Mouse (Mus musculus) limb, embryonic 11.5 days (tissue): ENCODE results near the gene Itgb3. TPM values are rescaled to one million over a fixed set of nuclear protein-coding genes. Genes with fewer than 3 reads are reported as not detected.

ENCODE experiments used
- ATAC-seq: fragments of 200-750 bp; cut with Nextera tagmentation; 2 replicates; pipeline ENCODE4 v1.8.0; 2017; ENCODE audit warnings: low read depth; ENCODE audit not compliant: insufficient number of reproducible peaks, low FRiP score, low TSS enrichment
- DNase-seq: peaks from one replicate; pipeline ENCODE4 v3.0.0-alpha.2; 2015; ENCODE audit warnings: low spot score
- H3K27ac ChIP-seq: fragments of 300-500 bp; sonication (generic); replicated peaks from 2 replicates; pipeline ENCODE4 v1.5.1; 2014; ENCODE audit warnings: low read depth, mild to moderate bottlenecking, low read length
- H3K27me3 ChIP-seq: fragments of 300-500 bp; sonication (generic); 2 replicates; pipeline ENCODE4 v1.6.1; 2014; ENCODE audit warnings: mild to moderate bottlenecking, low read length, mixed read lengths; ENCODE audit not compliant: control insufficient read depth, insufficient read depth
- H3K36me3 ChIP-seq: fragments of 300-500 bp; sonication (generic); 2 replicates; pipeline ENCODE4 v1.6.1; 2014; ENCODE audit warnings: mild to moderate bottlenecking, low read length, moderate library complexity, mixed read lengths; ENCODE audit not compliant: control insufficient read depth, insufficient read depth
- H3K4me1 ChIP-seq: fragments of 300-500 bp; sonication (generic); 2 replicates; pipeline ENCODE4 v1.6.1; 2014; ENCODE audit warnings: low read length, mixed read lengths; ENCODE audit not compliant: control insufficient read depth, insufficient read depth
- H3K4me2 ChIP-seq: fragments of 300-500 bp; sonication (generic); 2 replicates; pipeline ENCODE4 v1.6.1; 2014; ENCODE audit warnings: low read depth, mild to moderate bottlenecking, moderate library complexity; ENCODE audit not compliant: severe bottlenecking
- H3K4me3 ChIP-seq: fragments of 300-500 bp; sonication (generic); 2 replicates; pipeline ENCODE4 v1.5.1; 2014; ENCODE audit warnings: low read depth, low read length
- H3K9ac ChIP-seq: fragments of 300-500 bp; sonication (generic); 2 replicates; pipeline ENCODE4 v1.6.1; 2014; ENCODE audit warnings: mild to moderate bottlenecking, low read length
- H3K9me3 ChIP-seq: fragments of 300-500 bp; sonication (generic); 2 replicates; pipeline ENCODE4 v1.6.1; 2016; ENCODE audit warnings: low read length; ENCODE audit not compliant: control insufficient read depth
- WGBS: fragments of 180-500 bp; shearing (Covaris S2); extraction: QIAGEN DNeasy Blood & Tissue Kit; methylation state at CpG from one replicate; pipeline ENCODE4 v1.1.7; 2014; 5-methylcytosine and 5-hydroxymethylcytosine counted together
- polyA plus RNA-seq: library from polyadenylated mRNA; unstranded; fragments of >200 nt; fragmentation: Nextera tagmentation; extraction: Ambion mirVana; gene quantifications from 2 replicates; pipeline ENCODE4 v1.2.1, GENCODE M21; 2014

The Itgb3 gene
- polyA plus RNA-seq, 1 experiment from 2014 or later, result 1.1 TPM

DNA sequence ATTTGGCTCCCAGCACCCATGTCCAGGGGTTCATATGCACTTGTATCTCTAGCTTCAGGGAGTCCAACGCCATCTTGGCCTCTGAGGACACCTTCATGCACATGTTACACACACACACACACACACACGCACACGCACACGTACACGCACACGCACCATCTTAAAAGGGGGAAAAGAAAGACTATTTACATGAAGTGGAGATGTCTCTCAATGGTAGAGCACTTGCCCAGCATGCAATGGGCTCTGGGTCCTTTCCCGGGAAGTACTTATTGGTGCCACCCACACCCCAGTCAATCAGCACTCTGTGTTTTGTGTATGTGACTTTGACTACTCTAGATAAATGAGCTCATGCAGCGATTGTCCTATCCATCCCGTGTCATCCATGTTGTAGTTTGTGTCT lies 19.9 kb upstream of the Itgb3 start:
- no peak for DNase-seq
- no peak overlapping the region for H3K4me2 ChIP-seq
- ATAC-seq, result no peak
- no peaks in the 10 kb centered on the region for H3K4me1 ChIP-seq
- H3K27me3 ChIP-seq, result no peaks in the 10 kb centered on the region
- H3K4me3 ChIP-seq, result no peak overlapping the region
- no peak overlapping the region for H3K9ac ChIP-seq
- WGBS, result 90% methylated on average over 9 of the region's 9 CpGs
- no peaks in the 10 kb centered on the region for H3K9me3 ChIP-seq
- H3K27ac ChIP-seq, result no peak overlapping the region
- H3K36me3 ChIP-seq, result no peaks in the 10 kb centered on the region

DNA sequence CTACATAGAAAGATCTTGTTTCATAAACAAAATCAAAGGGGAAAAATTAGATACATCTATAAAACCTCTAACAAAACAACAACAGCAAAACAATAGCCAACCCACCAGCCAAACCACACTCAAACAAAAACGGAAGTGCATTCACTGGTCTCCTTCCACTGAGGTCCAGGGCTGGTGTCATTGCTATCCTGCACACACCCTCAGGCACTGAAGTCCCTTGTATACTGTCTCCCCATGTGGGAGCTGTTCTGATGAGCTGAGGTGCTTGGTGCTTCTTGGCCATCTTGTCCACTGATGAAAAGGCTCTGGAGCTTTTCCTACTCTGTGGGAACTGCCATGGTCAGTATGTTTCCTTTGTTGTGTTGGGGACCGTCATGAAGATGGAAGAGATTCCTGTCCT lies 19.3 kb upstream of the Itgb3 start:
- ATAC-seq (no peak), DNase-seq (no peak)
- no peaks in the 10 kb centered on the region for H3K36me3 ChIP-seq
- H3K4me3 ChIP-seq, result no peak overlapping the region
- no peak overlapping the region for H3K9ac ChIP-seq
- H3K4me2 ChIP-seq, result no peak overlapping the region
- H3K27me3 ChIP-seq, result no peaks in the 10 kb centered on the region
- H3K9me3 ChIP-seq, result no peaks in the 10 kb centered on the region
- H3K4me1 ChIP-seq, result no peaks in the 10 kb centered on the region
- 96% methylated on average over 2 of the region's 2 CpGs for WGBS
- no peak overlapping the region for H3K27ac ChIP-seq

DNA sequence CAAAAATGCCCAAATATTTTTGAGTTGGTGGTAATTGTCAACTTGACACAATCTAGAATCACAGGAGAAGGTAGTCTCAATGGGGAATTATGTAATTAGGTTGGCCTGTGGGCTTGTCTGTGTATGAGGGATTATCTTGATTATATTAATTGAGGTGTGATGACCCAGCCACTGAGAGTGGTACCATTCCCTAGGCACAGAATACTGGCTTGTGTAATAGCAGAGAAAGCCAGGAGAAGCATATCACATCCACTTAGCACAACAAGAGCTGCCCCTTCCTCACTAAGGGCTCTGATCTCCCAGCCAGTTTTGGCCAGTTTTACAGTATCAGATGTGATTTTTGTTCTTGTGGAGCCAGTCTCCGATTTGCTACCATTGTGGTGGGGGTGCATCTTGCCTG lies 18.2 kb upstream of the Itgb3 start:
- no peaks in the 10 kb centered on the region for H3K9me3 ChIP-seq
- no peaks in the 10 kb centered on the region for H3K36me3 ChIP-seq
- WGBS, result 74% methylated on average over 1 of the region's 1 CpGs
- H3K4me2 ChIP-seq, result no peak overlapping the region
- no peaks in the 10 kb centered on the region for H3K27me3 ChIP-seq
- H3K27ac ChIP-seq, result no peak overlapping the region
- ATAC-seq (no peak), DNase-seq (no peak)
- H3K4me3 ChIP-seq, result no peak overlapping the region
- H3K9ac ChIP-seq, result no peak overlapping the region
- no peaks in the 10 kb centered on the region for H3K4me1 ChIP-seq

DNA sequence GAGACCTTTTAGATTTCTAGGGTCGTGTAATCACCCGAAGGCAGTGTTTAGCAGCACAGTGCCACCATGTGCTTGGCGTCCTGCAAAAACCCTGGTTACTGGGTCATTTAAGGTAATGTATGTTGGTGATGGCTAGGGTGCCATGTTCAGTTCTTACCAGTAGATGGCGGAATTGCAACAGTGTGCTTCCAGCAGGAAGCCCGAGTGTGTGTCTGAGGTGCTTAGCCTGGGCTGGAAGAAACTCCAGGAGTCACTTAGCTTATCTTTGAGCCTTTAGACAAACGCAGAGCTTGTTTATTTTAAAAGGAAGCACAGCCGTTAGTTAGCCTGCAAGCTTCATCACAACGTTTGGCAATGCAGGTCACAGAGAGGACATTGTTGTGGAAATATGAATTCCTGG lies 17.7 kb upstream of the Itgb3 start:
- H3K9ac ChIP-seq, result no peak overlapping the region
- H3K27me3 ChIP-seq, result no peaks in the 10 kb centered on the region
- 0 out of 2 replicates have a peak, but pooled peaks have one; percentile 57 for ATAC-seq
- H3K9me3 ChIP-seq, result no peaks in the 10 kb centered on the region
- WGBS, result 1% methylated on average over 8 of the region's 8 CpGs
- H3K4me3 ChIP-seq, result no peak overlapping the region
- no peak overlapping the region for H3K27ac ChIP-seq
- H3K4me2 ChIP-seq, result no peak overlapping the region
- peak; percentile 87 for DNase-seq
- H3K36me3 ChIP-seq, result no peaks in the 10 kb centered on the region
- H3K4me1 ChIP-seq, result no peaks in the 10 kb centered on the region

DNA sequence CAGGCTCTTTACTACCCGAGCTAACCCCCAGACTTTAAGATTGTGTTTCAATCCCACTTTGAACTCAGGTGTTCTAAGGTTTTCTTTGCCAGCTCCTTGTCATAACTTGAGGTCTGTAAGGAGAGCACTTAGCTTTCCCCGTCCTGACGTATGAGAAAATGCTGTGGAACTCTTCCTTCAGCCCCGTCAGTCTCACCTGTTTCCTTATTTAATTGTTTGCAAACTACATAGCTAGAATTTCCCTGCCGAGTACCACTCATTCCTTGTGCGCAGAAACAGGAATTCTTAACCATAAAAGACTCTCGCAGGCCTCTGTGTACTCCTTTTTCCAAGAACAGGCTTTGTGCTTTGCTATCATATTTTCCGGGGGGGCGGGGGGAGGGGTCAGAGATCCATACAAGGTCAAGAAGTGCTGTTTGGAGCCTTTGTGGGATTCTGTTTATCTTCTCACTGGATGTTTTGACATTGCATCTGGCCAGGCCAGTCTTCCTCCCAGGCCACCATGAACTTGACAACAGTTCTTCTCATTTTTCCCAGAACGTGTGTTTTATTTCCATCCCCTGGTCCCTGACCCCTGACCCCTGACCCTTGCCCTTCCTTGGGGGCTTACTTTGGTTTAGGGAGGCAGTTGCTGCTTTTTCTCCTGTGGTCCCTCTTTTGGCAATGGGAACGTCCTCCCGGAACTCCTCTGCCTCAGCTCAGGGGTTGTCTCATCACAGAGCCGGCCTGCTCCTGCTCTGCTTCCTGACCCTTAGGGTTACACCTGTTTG lies 15.5 kb upstream of the Itgb3 start:
- H3K9ac ChIP-seq, result no peak overlapping the region
- H3K36me3 ChIP-seq, result no peaks in the 10 kb centered on the region
- no peak for ATAC-seq
- no peak overlapping the region for H3K4me2 ChIP-seq
- H3K9me3 ChIP-seq, result no peaks in the 10 kb centered on the region
- WGBS, result 76% methylated on average over 13 of the region's 13 CpGs
- no peaks in the 10 kb centered on the region for H3K27me3 ChIP-seq
- no peak for DNase-seq
- H3K4me3 ChIP-seq, result no peak overlapping the region
- H3K4me1 ChIP-seq, result no peaks in the 10 kb centered on the region
- no peak overlapping the region for H3K27ac ChIP-seq

DNA sequence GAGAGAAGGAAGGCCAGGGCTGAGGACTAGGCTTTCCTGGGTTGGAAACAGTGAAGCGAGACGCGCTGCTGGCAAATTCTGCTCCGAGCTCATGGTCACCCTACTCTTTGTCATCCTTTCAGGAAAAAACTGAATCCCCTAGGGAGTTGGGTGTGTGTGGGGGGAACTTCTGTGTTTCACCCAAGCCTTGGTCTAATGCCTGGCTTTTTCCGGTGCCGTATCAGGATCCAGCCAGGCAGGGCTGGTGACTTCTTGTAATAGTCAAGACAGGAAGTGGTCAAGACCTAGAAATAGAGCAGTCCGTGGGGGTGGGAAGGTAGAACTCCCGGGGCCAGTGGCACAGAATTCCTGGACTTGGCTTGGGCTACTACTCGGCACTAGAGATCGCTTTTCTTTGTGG lies 11.4 kb upstream of the Itgb3 start:
- H3K9ac ChIP-seq, result no peak overlapping the region
- H3K9me3 ChIP-seq, result no peaks in the 10 kb centered on the region
- no peaks in the 10 kb centered on the region for H3K4me1 ChIP-seq
- DNase-seq, result no peak
- H3K27me3 ChIP-seq, result no peaks in the 10 kb centered on the region
- H3K4me3 ChIP-seq, result no peak overlapping the region
- 87% methylated on average over 10 of the region's 10 CpGs for WGBS
- no peak for ATAC-seq
- no peaks in the 10 kb centered on the region for H3K36me3 ChIP-seq
- H3K4me2 ChIP-seq, result no peak overlapping the region
- H3K27ac ChIP-seq, result no peak overlapping the region

DNA sequence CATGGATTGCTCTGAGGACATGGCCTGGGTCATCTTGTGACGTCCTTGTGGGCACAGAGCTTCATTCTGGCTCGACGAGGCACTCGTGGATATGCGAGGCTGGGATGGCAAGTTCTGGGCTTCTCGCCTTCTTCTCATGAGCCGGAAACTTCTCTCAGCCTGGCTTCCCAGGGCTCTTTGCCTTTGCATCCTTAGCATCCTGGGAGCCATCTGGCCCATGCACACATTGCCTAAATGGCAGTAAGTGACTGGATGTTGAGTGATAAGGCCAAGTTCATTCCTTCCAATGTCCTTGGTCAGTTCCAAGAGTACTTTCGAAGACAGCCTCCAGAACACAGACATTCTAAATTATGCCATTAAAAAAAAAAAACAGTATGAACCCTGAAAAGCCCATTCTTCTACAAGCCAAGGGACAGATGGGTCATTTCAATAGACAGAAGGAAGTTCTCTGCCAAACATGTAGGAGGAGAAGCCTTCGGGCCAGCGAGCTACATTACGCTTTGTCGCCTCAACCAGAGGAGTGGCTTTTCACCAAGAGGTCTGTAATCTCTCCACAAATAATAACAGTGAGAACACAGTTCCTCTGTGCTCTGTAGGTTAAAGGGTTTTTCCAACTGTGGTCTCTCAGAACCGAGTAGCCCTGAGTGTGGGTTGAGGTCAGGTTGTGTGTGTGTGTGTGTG lies 8.4 kb upstream of the Itgb3 start:
- Histone ChIP-seq H3K4me1 (no peaks in the 10 kb centered on the region), H3K9me3 (no peaks in the 10 kb centered on the region), H3K9ac (no peak overlapping the region), H3K4me3 (no peak overlapping the region), H3K4me2 (no peak overlapping the region), H3K36me3 (no peaks in the 10 kb centered on the region), H3K27me3 (no peaks in the 10 kb centered on the region), H3K27ac (no peak overlapping the region)
- DNase-seq (no peak), ATAC-seq (no peak)
- WGBS, result 90% methylated on average over 13 of the region's 13 CpGs

DNA sequence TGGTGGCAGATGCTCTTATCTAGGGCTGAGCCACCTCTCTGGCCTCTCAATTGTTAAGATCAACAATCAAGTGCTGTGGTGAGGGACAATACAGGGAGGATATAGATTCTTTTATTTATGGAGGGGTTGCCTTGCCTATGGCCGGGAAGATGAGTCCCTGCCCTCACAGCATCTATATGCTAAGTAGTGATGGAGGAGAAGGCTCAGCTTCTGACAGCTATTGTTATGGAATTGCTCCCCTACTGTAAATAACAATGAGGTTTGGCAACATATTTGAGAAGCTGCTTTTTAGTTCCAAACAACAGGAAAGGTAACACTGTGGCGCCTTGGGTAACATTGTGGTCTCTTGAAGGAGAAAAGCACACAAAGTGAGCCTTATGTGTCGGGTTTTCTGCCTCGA lies 7.1 kb upstream of the Itgb3 start:
- Histone ChIP-seq H3K36me3 (no peaks in the 10 kb centered on the region), H3K27me3 (no peaks in the 10 kb centered on the region), H3K4me3 (no peak overlapping the region), H3K9ac (no peak overlapping the region), H3K9me3 (no peaks in the 10 kb centered on the region), H3K4me2 (no peak overlapping the region), H3K4me1 (no peaks in the 10 kb centered on the region), H3K27ac (no peak overlapping the region)
- 56% methylated on average over 4 of the region's 4 CpGs for WGBS
- DNase-seq (no peak), ATAC-seq (no peak)
